Mouse (Mus musculus) intestine, embryonic 14.5 days (tissue): ENCODE measurements around the gene Gm10160. TPM values are rescaled to one million over a fixed set of nuclear protein-coding genes. Genes with fewer than 3 reads are reported as not detected.

Source experiments
- ATAC-seq: fragments of 200-750 bp; cut with Nextera tagmentation; replicated peaks from 2 replicates; pipeline ENCODE4 v1.8.0; 2017; ENCODE audit warnings: low read depth, moderate number of reproducible peaks, moderate TSS enrichment, moderate library complexity; ENCODE audit not compliant: low FRiP score, low TSS enrichment
- DNase-seq: peaks from one replicate; pipeline ENCODE4 v3.0.0-alpha.2; 2018; ENCODE audit warnings: low spot score
- H3K27ac ChIP-seq: fragments of 300-500 bp; sonication (generic); 2 replicates; pipeline ENCODE4 v1.5.1; 2014; ENCODE audit warnings: low read depth, mild to moderate bottlenecking, control low read depth
- H3K27me3 ChIP-seq: fragments of 300-500 bp; sonication (generic); replicated peaks from 2 replicates; pipeline ENCODE4 v1.6.1; 2014; ENCODE audit warnings: low read length, control low read depth; ENCODE audit not compliant: control insufficient read depth, insufficient read depth
- H3K36me3 ChIP-seq: fragments of 300-500 bp; sonication (generic); 2 replicates; pipeline ENCODE4 v1.6.1; 2014; ENCODE audit warnings: low read length, control low read depth; ENCODE audit not compliant: control insufficient read depth, insufficient read depth
- H3K4me1 ChIP-seq: fragments of 300-500 bp; sonication (generic); replicated peaks from 2 replicates; pipeline ENCODE4 v1.6.1; 2014; ENCODE audit warnings: low read length, control low read depth, mixed read lengths; ENCODE audit not compliant: control insufficient read depth, insufficient read depth
- H3K4me2 ChIP-seq: fragments of 300-500 bp; sonication (generic); 2 replicates; pipeline ENCODE4 v1.6.1; 2014; ENCODE audit warnings: low read length
- H3K4me3 ChIP-seq: fragments of 300-500 bp; sonication (generic); 2 replicates; pipeline ENCODE4 v1.5.1; 2014; ENCODE audit warnings: low read depth, low read length, control low read depth, mixed read lengths
- H3K9ac ChIP-seq: fragments of 300-500 bp; sonication (generic); 2 replicates; pipeline ENCODE4 v1.6.1; 2014; ENCODE audit warnings: mild to moderate bottlenecking, low read length
- H3K9me3 ChIP-seq: fragments of 300-500 bp; sonication (generic); 2 replicates; pipeline ENCODE4 v1.6.1; 2016; ENCODE audit warnings: low read length, control low read depth; ENCODE audit not compliant: control insufficient read depth
- WGBS: fragments of 180-500 bp; shearing (Covaris S2); extraction: QIAGEN DNeasy Blood & Tissue Kit; methylation state at CpG from one replicate; pipeline ENCODE4 v1.1.7; 2014; 5-methylcytosine and 5-hydroxymethylcytosine counted together
- polyA plus RNA-seq: library from polyadenylated mRNA; unstranded; fragments of >200 nt; fragmentation: Nextera tagmentation; extraction: Ambion mirVana; gene quantifications from 2 replicates; pipeline ENCODE4 v1.2.1, GENCODE M21; 2014

Gene Gm10160
- polyA plus RNA-seq, 1 experiment from 2014 or later, result not detected

- no peaks in the 10 kb centered on the region for H3K9me3 ChIP-seq
- no peak overlapping the region for H3K4me2 ChIP-seq
- no peaks in the 10 kb centered on the region for H3K36me3 ChIP-seq
- no peaks in the 10 kb centered on the region for H3K4me1 ChIP-seq
- DNase-seq (no peak), ATAC-seq (no peak)
- 86% methylated on average over 3 of the region's 3 CpGs for WGBS
- no peak overlapping the region for H3K4me3 ChIP-seq
- H3K27ac ChIP-seq, result no peak overlapping the region
- H3K9ac ChIP-seq, result no peak overlapping the region
- H3K27me3 ChIP-seq, result no peaks in the 10 kb centered on the region
Observed at GRCm38 (mm10) chr7:81851706-81852105, 3.9 kb downstream of the Gm10160 start.

GRCm38 (mm10) chr7:81850171-81850570 is 5.4 kb downstream of the Gm10160 start:
- no peak overlapping the region for H3K4me2 ChIP-seq
- H3K36me3 ChIP-seq, result no peaks in the 10 kb centered on the region
- no peaks in the 10 kb centered on the region for H3K4me1 ChIP-seq
- no peaks in the 10 kb centered on the region for H3K27me3 ChIP-seq
- no peak overlapping the region for H3K4me3 ChIP-seq
- WGBS, result 74% methylated on average over 6 of the region's 6 CpGs
- H3K9ac ChIP-seq, result no peak overlapping the region
- DNase-seq, result no peak
- no peak overlapping the region for H3K27ac ChIP-seq
- H3K9me3 ChIP-seq, result no peaks in the 10 kb centered on the region
- no peak for ATAC-seq

- H3K36me3 ChIP-seq, result no peaks in the 10 kb centered on the region
- no peak for ATAC-seq
Observed at GRCm38 (mm10) chr7:81849633-81850032, 6.0 kb downstream of the Gm10160 start.

GRCm38 (mm10) chr7:81849214-81849613 is 6.4 kb downstream of the Gm10160 start:
- no peak overlapping the region for H3K27ac ChIP-seq
- ATAC-seq, result no peak
- DNase-seq, result no peak
- no peaks in the 10 kb centered on the region for H3K9me3 ChIP-seq
- WGBS, result 88% methylated on average over 5 of the region's 5 CpGs
- no peak overlapping the region for H3K4me2 ChIP-seq
- H3K36me3 ChIP-seq, result no peaks in the 10 kb centered on the region
- no peak overlapping the region for H3K4me3 ChIP-seq
- H3K27me3 ChIP-seq, result no peaks in the 10 kb centered on the region
- H3K9ac ChIP-seq, result no peak overlapping the region
- H3K4me1 ChIP-seq, result no peaks in the 10 kb centered on the region

More at GRCm38 (mm10) chr7:81849633-81850032, 6.0 kb downstream of the Gm10160 start:
- DNase-seq, result no peak
- no peak overlapping the region for H3K27ac ChIP-seq
- H3K9me3 ChIP-seq, result no peaks in the 10 kb centered on the region
- H3K4me3 ChIP-seq, result no peak overlapping the region
- 86% methylated on average over 7 of the region's 7 CpGs for WGBS
- H3K4me1 ChIP-seq, result no peaks in the 10 kb centered on the region
- H3K27me3 ChIP-seq, result no peaks in the 10 kb centered on the region
- no peak overlapping the region for H3K4me2 ChIP-seq
- H3K9ac ChIP-seq, result no peak overlapping the region

GRCm38 (mm10) chr7:81847777-81848176 is 7.8 kb downstream of the Gm10160 start:
- ATAC-seq (no peak), DNase-seq (no peak)
- Histone ChIP-seq H3K9me3 (no peaks in the 10 kb centered on the region), H3K4me1 (no peaks in the 10 kb centered on the region), H3K27me3 (no peaks in the 10 kb centered on the region), H3K4me3 (no peak overlapping the region), H3K36me3 (no peaks in the 10 kb centered on the region), H3K27ac (no peak overlapping the region), H3K4me2 (no peak overlapping the region), H3K9ac (no peak overlapping the region)
- WGBS, result 53% methylated on average over 4 of the region's 4 CpGs

GRCm38 (mm10) chr7:81847010-81847409 is 8.6 kb downstream of the Gm10160 start:
- Histone ChIP-seq H3K27ac (no peak overlapping the region), H3K9me3 (no peaks in the 10 kb centered on the region), H3K27me3 (no peaks in the 10 kb centered on the region), H3K4me3 (no peak overlapping the region), H3K4me2 (no peak overlapping the region), H3K36me3 (no peaks in the 10 kb centered on the region), H3K4me1 (no peaks in the 10 kb centered on the region), H3K9ac (no peak overlapping the region)
- DNase-seq (no peak), ATAC-seq (no peak)
- WGBS, result 49% methylated on average over 8 of the region's 8 CpGs

- Histone ChIP-seq H3K36me3 (no peaks in the 10 kb centered on the region), H3K27ac (no peak overlapping the region), H3K4me2 (no peak overlapping the region), H3K9me3 (no peaks in the 10 kb centered on the region), H3K27me3 (no peaks in the 10 kb centered on the region), H3K4me3 (no peak overlapping the region), H3K4me1 (no peaks in the 10 kb centered on the region), H3K9ac (no peak overlapping the region)
- 50% methylated on average over 8 of the region's 8 CpGs for WGBS
- ATAC-seq, result no peak
- DNase-seq, result no peak
Observed at GRCm38 (mm10) chr7:81846008-81846407, 9.6 kb downstream of the Gm10160 start.

- Histone ChIP-seq H3K4me2 (no peak overlapping the region), H3K9ac (no peak overlapping the region), H3K9me3 (no peaks in the 10 kb centered on the region), H3K27me3 (no peaks in the 10 kb centered on the region), H3K4me3 (no peak overlapping the region), H3K4me1 (no peaks in the 10 kb centered on the region), H3K27ac (no peak overlapping the region), H3K36me3 (no peaks in the 10 kb centered on the region)
- no peak for ATAC-seq
- 85% methylated on average over 3 of the region's 3 CpGs for WGBS
- no peak for DNase-seq
Observed at GRCm38 (mm10) chr7:81845313-81845712, 10.3 kb downstream of the Gm10160 start.

GRCm38 (mm10) chr7:81844801-81845200 is 10.8 kb downstream of the Gm10160 start:
- no peak overlapping the region for H3K4me3 ChIP-seq
- no peak for DNase-seq
- 69% methylated on average over 11 of the region's 11 CpGs for WGBS
- H3K9me3 ChIP-seq, result no peaks in the 10 kb centered on the region
- no peaks in the 10 kb centered on the region for H3K27me3 ChIP-seq
- H3K9ac ChIP-seq, result no peak overlapping the region
- no peak overlapping the region for H3K4me2 ChIP-seq
- ATAC-seq, result no peak
- no peaks in the 10 kb centered on the region for H3K4me1 ChIP-seq
- H3K36me3 ChIP-seq, result no peaks in the 10 kb centered on the region
- no peak overlapping the region for H3K27ac ChIP-seq
